Mouse (Mus musculus): ENCODE data around the gene Mepce. TPM values are rescaled to one million over a fixed set of nuclear protein-coding genes. Genes with fewer than 3 reads are reported as not detected.

Mepce gene
- polyA plus RNA-seq, 1 experiment from 2014 or later = 5.3 TPM

- Histone ChIP-seq H3K27ac (peak overlapping the region; percentile 100), H3K27me3 (no peaks in the 10 kb centered on the region), H3K9me3 (replicated peaks) (no peaks in the 10 kb centered on the region), H3K9ac (peak overlapping the region; percentile 90), H3K4me1 (replicated peaks) (peaks cover 39% of the 10 kb centered on the region), H3K4me2 (peak overlapping the region; percentile 95), H3K36me3 (peaks cover 20% of the 10 kb centered on the region), H3K4me3 (peak overlapping the region; percentile 86)
- whole genome bisulfite sequencing = under 1% methylated on average over 79 of the region's 79 CpGs
- ATAC-seq (replicated peaks; ENCODE audit: insufficient number of reproducible peaks, insufficient read depth, low FRiP score, low read depth) = peak; percentile 92
Observed at GRCm38 (mm10) chr5:137786109-137786942, 1.1 kb downstream of the Mepce start.

GRCm38 (mm10) chr5:137785164-137786031 is 2.1 kb downstream of the Mepce start:
- peak overlapping the region; percentile 100 for H3K27ac ChIP-seq
- peak overlapping the region; percentile 86 for H3K4me3 ChIP-seq
- no peak for ATAC-seq (replicated peaks; ENCODE audit: insufficient number of reproducible peaks, insufficient read depth, low FRiP score, low read depth)
- H3K4me2 ChIP-seq = peak overlapping the region; percentile 95
- H3K4me1 ChIP-seq (replicated peaks) = peaks cover 40% of the 10 kb centered on the region
- peak overlapping the region; percentile 90 for H3K9ac ChIP-seq
- WGBS = under 1% methylated on average over 56 of the region's 62 CpGs
- H3K36me3 ChIP-seq = peaks cover 28% of the 10 kb centered on the region
- H3K9me3 ChIP-seq (replicated peaks) = no peaks in the 10 kb centered on the region
- no peaks in the 10 kb centered on the region for H3K27me3 ChIP-seq

- Histone ChIP-seq H3K4me1 (replicated peaks) (peaks cover 48% of the 10 kb centered on the region), H3K9ac (peak overlapping the region; percentile 90), H3K27ac (peak overlapping the region; percentile 100; the same call in 1 of the 2 replicates), H3K4me3 (peak overlapping the region; percentile 86), H3K36me3 (peaks cover 32% of the 10 kb centered on the region), H3K4me2 (peak overlapping the region; percentile 95), H3K9me3 (replicated peaks) (no peaks in the 10 kb centered on the region), H3K27me3 (no peaks in the 10 kb centered on the region)
- 73% methylated on average over 14 of the region's 14 CpGs for WGBS
- ATAC-seq (replicated peaks; ENCODE audit: insufficient number of reproducible peaks, insufficient read depth, low FRiP score, low read depth) = no peak
Observed at GRCm38 (mm10) chr5:137784546-137784945, 2.9 kb downstream of the Mepce start.

- H3K4me2 ChIP-seq = peak overlapping the region; percentile 95
- ATAC-seq (replicated peaks; ENCODE audit: insufficient number of reproducible peaks, insufficient read depth, low FRiP score, low read depth) = no peak
- no peaks in the 10 kb centered on the region for H3K9me3 ChIP-seq (replicated peaks)
- WGBS = 60% methylated on average over 9 of the region's 9 CpGs
- no peak overlapping the region for H3K27ac ChIP-seq
- peaks cover 32% of the 10 kb centered on the region for H3K36me3 ChIP-seq
- no peaks in the 10 kb centered on the region for H3K27me3 ChIP-seq
- peak overlapping the region; percentile 86 for H3K4me3 ChIP-seq
- H3K9ac ChIP-seq = peak overlapping the region; percentile 90
- H3K4me1 ChIP-seq (replicated peaks) = peaks cover 51% of the 10 kb centered on the region
Observed at GRCm38 (mm10) chr5:137783901-137784540, 3.4 kb downstream of the Mepce start.

- Histone ChIP-seq H3K4me3 (peak overlapping the region; percentile 86; the same call in 1 of the 2 replicates), H3K9me3 (replicated peaks) (no peaks in the 10 kb centered on the region), H3K4me2 (peak overlapping the region; percentile 95), H3K9ac (peak overlapping the region; percentile 90; the same call in 1 of the 2 replicates), H3K27ac (no peak overlapping the region), H3K27me3 (no peaks in the 10 kb centered on the region), H3K36me3 (peaks cover 32% of the 10 kb centered on the region), H3K4me1 (replicated peaks) (peaks cover 51% of the 10 kb centered on the region)
- 81% methylated on average over 13 of the region's 13 CpGs for WGBS
- ATAC-seq (replicated peaks; ENCODE audit: insufficient number of reproducible peaks, insufficient read depth, low FRiP score, low read depth) = no peak
Observed at GRCm38 (mm10) chr5:137782776-137783522, 4.5 kb downstream of the Mepce start.

GRCm38 (mm10) chr5:137781661-137782060 is 5.8 kb downstream of the Mepce start:
- WGBS = 88% methylated on average over 7 of the region's 7 CpGs
- H3K27me3 ChIP-seq = no peaks in the 10 kb centered on the region
- no peaks in the 10 kb centered on the region for H3K9me3 ChIP-seq (replicated peaks)
- peaks cover 32% of the 10 kb centered on the region for H3K36me3 ChIP-seq
- ATAC-seq (replicated peaks; ENCODE audit: insufficient number of reproducible peaks, insufficient read depth, low FRiP score, low read depth) = no peak
- H3K4me1 ChIP-seq (replicated peaks) = peaks cover 57% of the 10 kb centered on the region
- no peak overlapping the region for H3K27ac ChIP-seq
- H3K4me3 ChIP-seq = no peak overlapping the region
- no peak overlapping the region for H3K4me2 ChIP-seq
- H3K9ac ChIP-seq = no peak overlapping the region

- H3K4me1 ChIP-seq (replicated peaks) = peaks cover 51% of the 10 kb centered on the region
- H3K4me3 ChIP-seq = peak overlapping the region; percentile 80
- under 1% methylated on average over 77 of the region's 83 CpGs for WGBS
- H3K9ac ChIP-seq = peak overlapping the region; percentile 89
- H3K4me2 ChIP-seq = peak overlapping the region; percentile 89
- H3K27me3 ChIP-seq = no peaks in the 10 kb centered on the region
- no peaks in the 10 kb centered on the region for H3K9me3 ChIP-seq (replicated peaks)
- H3K27ac ChIP-seq = peak overlapping the region; percentile 87
- peaks cover 32% of the 10 kb centered on the region for H3K36me3 ChIP-seq
- ATAC-seq (replicated peaks; ENCODE audit: insufficient number of reproducible peaks, insufficient read depth, low FRiP score, low read depth) = peak; percentile 16
Observed at GRCm38 (mm10) chr5:137779053-137779933, 8.2 kb downstream of the Mepce start.

- peak within 1 kb of the TSS; percentile 89 for H3K9ac ChIP-seq
- H3K4me3 ChIP-seq = peak within 1 kb of the TSS; percentile 80
- ATAC-seq (replicated peaks; ENCODE audit: insufficient number of reproducible peaks, insufficient read depth, low FRiP score, low read depth) = peak; percentile 93
- peak within 1 kb of the TSS; percentile 89 for H3K4me2 ChIP-seq
- H3K27ac ChIP-seq = peak within 1 kb of the TSS; percentile 87
- H3K9me3 ChIP-seq (replicated peaks) = no peaks in the 10 kb centered on the region
- H3K27me3 ChIP-seq = no peaks in the 10 kb centered on the region
- 0% methylated on average over 31 of the region's 31 CpGs for WGBS
- H3K36me3 ChIP-seq = peaks cover 32% of the 10 kb centered on the region
- peaks cover 44% of the 10 kb centered on the region for H3K4me1 ChIP-seq (replicated peaks)
Observed at GRCm38 (mm10) chr5:137778635-137779034, 8.8 kb downstream of the Mepce start, which contains the start of gene Ppp1r35. Gene Ppp1r35, plus strand, starts transcription at chr5:137778849.

GRCm38 (mm10) chr5:137777267-137777845 is 10.1 kb downstream of the Mepce start:
- H3K4me2 ChIP-seq = no peak overlapping the region

More at GRCm38 (mm10) chr5:137777267-137777845, 10.1 kb downstream of the Mepce start:
- ATAC-seq (replicated peaks; ENCODE audit: insufficient number of reproducible peaks, insufficient read depth, low FRiP score, low read depth) = no peak
- H3K27me3 ChIP-seq = no peaks in the 10 kb centered on the region
- H3K27ac ChIP-seq = no peak overlapping the region
- H3K9me3 ChIP-seq (replicated peaks) = no peaks in the 10 kb centered on the region
- H3K9ac ChIP-seq = no peak overlapping the region
- peaks cover 32% of the 10 kb centered on the region for H3K4me1 ChIP-seq (replicated peaks)
- peaks cover 23% of the 10 kb centered on the region for H3K36me3 ChIP-seq
- H3K4me3 ChIP-seq = no peak overlapping the region
- WGBS = 81% methylated on average over 7 of the region's 7 CpGs

Data from heart, embryonic 15.5 days (tissue).